Mouse (Mus musculus) G1E (cell line): ENCODE measurements around the gene Tnrc18. TPM values are rescaled to one million over a fixed set of nuclear protein-coding genes. Genes with fewer than 3 reads are reported as not detected.

ENCODE experiments used
- ATAC-seq: 2 replicates; pipeline ENCODE4 v1.8.0; 2016; ENCODE audit warnings: mild to moderate bottlenecking; ENCODE audit not compliant: insufficient number of reproducible peaks, poor library complexity, low FRiP score, severe bottlenecking; ENCODE audit errors: extremely low read depth
- DNase-seq: peaks from one replicate; pipeline ENCODE4 v3.0.0; 2012; ENCODE audit warnings: low spot score
- H3K27me3 ChIP-seq: 2 replicates; pipeline ENCODE4 v1.6.1; 2012; ENCODE audit warnings: mild to moderate bottlenecking, low read length, inconsistent platforms; ENCODE audit not compliant: insufficient read depth
- H3K36me3 ChIP-seq: replicated peaks from 2 replicates; pipeline ENCODE3; 2012; ENCODE audit warnings: mild to moderate bottlenecking, inconsistent platforms
- H3K4me1 ChIP-seq: 2 replicates; pipeline ENCODE4 v1.6.1; 2012; ENCODE audit warnings: low read depth, low read length, inconsistent platforms, mixed read lengths; ENCODE audit not compliant: insufficient read depth
- H3K4me3 ChIP-seq: 2 replicates; pipeline ENCODE4 v1.5.1; 2012; ENCODE audit warnings: low read depth, mild to moderate bottlenecking, inconsistent platforms, low read length, moderate library complexity, mixed read lengths
- H3K9me3 ChIP-seq: replicated peaks from 2 replicates; pipeline ENCODE4 v1.6.1; 2012; ENCODE audit warnings: inconsistent platforms
- CTCF ChIP-seq: IDR thresholded peaks from 2 replicates; pipeline ENCODE4 v1.5.1; 2012; ENCODE audit warnings: low read depth, low read length, inconsistent platforms, mixed read lengths
- GATA1 ChIP-seq: IDR thresholded peaks from 2 replicates; pipeline ENCODE4 v1.6.1; 2012; ENCODE audit warnings: borderline replicate concordance, low read length, inconsistent platforms, mixed read lengths
- GATA2 ChIP-seq: IDR thresholded peaks from 2 replicates; pipeline ENCODE4 v1.6.1; 2012; ENCODE audit warnings: low read depth, low read length, inconsistent platforms, borderline replicate concordance
- POLR2AphosphoS5 ChIP-seq: IDR thresholded peaks from 2 replicates; pipeline ENCODE4 v1.6.1; 2012; ENCODE audit warnings: low read depth, low read length, inconsistent platforms; ENCODE audit not compliant: insufficient replicate concordance
- TAL1 ChIP-seq: conservative IDR thresholded peaks from 2 replicates; pipeline ENCODE4 v1.6.1; 2012; ENCODE audit warnings: low read depth, low read length, inconsistent platforms, mixed read lengths
- polyA plus RNA-seq: library from polyadenylated mRNA; stranded (reverse); fragments of >175 nt; gene quantifications from 2 replicates; pipeline ENCODE4 v1.2.3, GENCODE M21; 2012
- total RNA-seq, 2 experiments: library from RNA; stranded (forward) in 1 of 2; stranded (reverse) in 1 of 2; fragments of 200-1000 nt in 1 of 2; fragments of >200 nt in 1 of 2; fragmentation: Nextera tagmentation in 1 of 2; gene quantifications; 2 replicates each; pipeline ENCODE4 v1.2.3; 2014 to 2017

Tnrc18 gene
- total and polyA plus RNA-seq, 3 experiments: 5.4 to 81.6 (median 36.3) TPM

- peaks cover 10% of the 10 kb centered on the region for H3K27me3 ChIP-seq
- H3K4me1 ChIP-seq: no peaks in the 10 kb centered on the region
- H3K36me3 ChIP-seq: no peaks in the 10 kb centered on the region
- ATAC-seq (no peak), DNase-seq (no peak)
- H3K9me3 ChIP-seq: peaks cover 11% of the 10 kb centered on the region
- no peak overlapping the region for H3K4me3 ChIP-seq
- no peak for TF ChIP-seq POLR2AphosphoS5
- TF ChIP-seq GATA2: no peak
- TF ChIP-seq GATA1: no peak
- TF ChIP-seq TAL1: no peak
Observed at GRCm38 (mm10) chr5:142709436-142709835, 108.0 kb downstream of the Tnrc18 start.

GRCm38 (mm10) chr5:142707709-142708108, 109.8 kb downstream of the Tnrc18 start:
- Histone ChIP-seq H3K27me3 (peaks cover 11% of the 10 kb centered on the region), H3K36me3 (no peaks in the 10 kb centered on the region), H3K4me3 (no peak overlapping the region), H3K4me1 (no peaks in the 10 kb centered on the region), H3K9me3 (peaks cover 10% of the 10 kb centered on the region)
- TF ChIP-seq TAL1: no peak
- TF ChIP-seq POLR2AphosphoS5: no peak
- TF ChIP-seq GATA2: no peak
- no peak for TF ChIP-seq GATA1
- TF ChIP-seq CTCF: no peak
- ATAC-seq (no peak), DNase-seq (no peak)

- ATAC-seq (no peak), DNase-seq (no peak)
- Histone ChIP-seq H3K27me3 (peaks cover 18% of the 10 kb centered on the region; the same call in 1 of the 2 replicates), H3K4me1 (no peaks in the 10 kb centered on the region), H3K36me3 (no peaks in the 10 kb centered on the region), H3K4me3 (no peak overlapping the region), H3K9me3 (peaks cover 3% of the 10 kb centered on the region; the same call in 1 of the 2 replicates)
- no peak for TF ChIP-seq TAL1
- TF ChIP-seq GATA2: no peak
- TF ChIP-seq GATA1: no peak
- TF ChIP-seq POLR2AphosphoS5: no peak
- TF ChIP-seq CTCF: no peak
Observed at GRCm38 (mm10) chr5:142703569-142703968, 113.9 kb downstream of the Tnrc18 start.

DNA sequence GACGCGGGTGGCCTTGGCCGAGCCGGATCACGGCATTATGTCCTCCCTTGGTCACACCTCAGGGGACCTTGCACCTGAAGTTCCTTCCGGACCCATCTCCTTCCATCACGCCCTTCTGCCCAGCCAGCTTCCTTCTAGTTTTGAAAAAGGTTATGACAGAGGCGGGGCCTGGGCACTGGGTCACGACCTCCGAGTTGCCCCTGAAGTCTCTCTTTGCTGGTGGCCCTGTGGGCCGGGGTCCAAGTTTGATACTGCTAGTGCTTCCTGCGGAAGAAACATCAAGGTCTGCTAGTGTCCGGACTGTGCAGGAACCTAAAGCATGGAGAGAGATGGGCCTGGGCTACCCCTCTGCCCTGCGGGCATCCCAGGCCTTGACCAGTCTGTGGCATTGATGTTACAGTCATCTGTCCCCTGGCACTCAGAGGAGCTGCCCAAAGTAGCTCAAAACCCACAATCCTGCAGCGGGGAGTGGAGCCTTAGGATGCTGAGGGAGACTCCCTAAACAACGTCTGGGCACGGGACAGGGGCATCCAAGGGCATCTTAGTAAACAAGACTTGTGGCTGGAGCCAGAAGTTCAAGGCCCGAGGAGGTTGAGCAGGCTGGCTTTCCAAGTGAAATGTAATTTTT, 114.8 kb downstream of the Tnrc18 start:
- Histone ChIP-seq H3K4me1 (no peaks in the 10 kb centered on the region), H3K4me3 (no peak overlapping the region), H3K27me3 (peaks cover 20% of the 10 kb centered on the region), H3K36me3 (no peaks in the 10 kb centered on the region), H3K9me3 (peaks cover 5% of the 10 kb centered on the region; the same call in 1 of the 2 replicates)
- no peak for DNase-seq
- no peak for TF ChIP-seq TAL1
- TF ChIP-seq CTCF: no peak
- TF ChIP-seq GATA1: no peak
- no peak for TF ChIP-seq POLR2AphosphoS5
- no peak for TF ChIP-seq GATA2
- ATAC-seq: no peak

DNA sequence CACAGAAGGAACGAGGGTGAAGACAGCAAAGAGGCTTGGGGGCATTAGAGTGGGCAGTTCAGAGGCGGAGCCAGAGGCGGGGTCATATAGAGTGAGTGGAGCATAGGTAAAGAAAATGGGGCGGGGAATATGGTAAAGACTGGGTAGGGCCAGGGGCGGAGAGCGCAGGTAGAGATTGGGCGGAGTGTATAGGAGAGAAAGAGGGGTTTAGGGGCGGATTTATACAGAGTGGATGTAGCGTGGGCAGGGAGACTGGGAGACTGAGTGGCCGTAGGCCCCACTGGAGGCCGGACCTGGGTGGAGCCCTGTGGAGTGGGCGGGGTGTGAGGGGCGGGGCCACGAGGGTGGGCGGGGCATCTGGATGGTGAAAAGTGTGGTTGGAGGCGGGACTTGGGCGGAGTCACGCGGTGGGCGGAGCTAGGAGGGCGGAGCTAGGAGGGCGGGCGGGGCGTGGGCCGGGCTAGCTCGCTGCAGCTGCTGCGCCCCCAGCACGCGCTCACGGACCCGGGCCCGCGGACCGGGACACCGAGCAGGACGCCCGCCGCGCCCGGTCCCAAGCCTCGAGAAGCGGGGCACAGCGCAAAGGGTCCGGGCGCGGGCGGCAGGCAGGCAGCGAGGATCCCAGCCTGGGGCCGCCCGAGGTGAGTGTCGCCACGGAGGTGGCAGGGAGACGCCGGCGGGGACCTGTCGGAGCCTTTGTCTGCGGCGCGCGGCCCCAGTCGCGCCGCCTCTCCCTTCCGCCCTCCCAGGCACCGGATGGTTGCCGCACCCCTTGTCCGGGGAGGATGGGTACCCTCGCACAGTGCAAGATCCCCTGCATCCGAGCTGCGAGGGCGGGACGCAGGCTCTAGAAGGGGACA, 115.6 kb downstream of the Tnrc18 start:
- Histone ChIP-seq H3K4me3 (no peak overlapping the region), H3K4me1 (no peaks in the 10 kb centered on the region), H3K27me3 (peaks cover 20% of the 10 kb centered on the region), H3K36me3 (no peaks in the 10 kb centered on the region), H3K9me3 (peaks cover 5% of the 10 kb centered on the region; the same call in 1 of the 2 replicates)
- DNase-seq: no peak
- no peak for ATAC-seq
- TF ChIP-seq GATA2 (no peak), TAL1 (no peak), GATA1 (no peak), CTCF (no peak), POLR2AphosphoS5 (no peak)

GRCm38 (mm10) chr5:142700842-142701589, 116.4 kb downstream of the Tnrc18 start:
- TF ChIP-seq GATA1 (no peak), CTCF (no peak), POLR2AphosphoS5 (no peak), GATA2 (no peak), TAL1 (no peak)
- ATAC-seq (no peak), DNase-seq (no peak)
- H3K4me1 ChIP-seq: no peaks in the 10 kb centered on the region
- no peak overlapping the region for H3K4me3 ChIP-seq
- H3K27me3 ChIP-seq: peaks cover 24% of the 10 kb centered on the region
- no peaks in the 10 kb centered on the region for H3K36me3 ChIP-seq
- peaks cover 5% of the 10 kb centered on the region; the same call in 1 of the 2 replicates for H3K9me3 ChIP-seq
